22 mouse cellular contexts compared by ENCODE assay signal in the genomic region with DNA sequence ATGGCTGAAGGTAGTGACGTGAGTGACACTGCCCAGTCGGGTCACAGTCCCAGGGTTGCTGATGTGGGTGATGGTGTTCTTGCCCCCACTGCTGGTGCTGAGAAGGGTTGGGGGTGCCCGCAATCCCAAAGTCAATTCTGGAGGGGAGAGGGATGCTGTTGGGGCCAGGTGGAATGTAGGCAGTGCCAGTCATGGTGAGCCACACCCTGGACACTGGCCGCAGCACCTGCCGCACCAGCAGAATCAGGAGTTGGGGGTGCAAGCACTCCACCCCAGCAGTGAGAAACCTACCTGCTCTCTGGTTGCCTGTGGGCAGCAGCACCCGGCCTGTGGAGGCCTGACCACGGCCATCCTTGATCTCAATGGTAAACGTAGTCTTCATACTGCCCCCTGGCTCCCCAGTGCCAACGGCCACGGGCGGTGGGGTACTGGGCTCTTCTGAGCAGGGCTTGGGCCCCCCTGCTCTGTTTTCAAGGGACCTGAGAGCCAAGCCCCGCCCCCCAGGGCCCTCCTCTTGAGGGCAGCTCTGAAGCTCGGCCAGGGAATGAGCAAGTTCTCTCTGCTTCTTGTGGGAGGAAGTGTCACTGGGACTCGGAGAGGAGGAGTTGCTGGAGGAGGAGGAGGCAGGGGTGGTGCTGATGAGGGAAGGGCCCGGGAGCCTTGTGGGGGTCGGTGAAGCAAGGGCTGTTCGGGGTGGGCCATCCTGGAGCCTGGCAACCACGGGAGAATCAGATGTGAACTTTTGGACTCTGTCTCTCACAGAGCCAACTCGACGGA. TPM values are rescaled to one million over a fixed set of nuclear protein-coding genes. Genes with fewer than 3 reads are reported as not detected.
DNase-seq lines count a peak whose midpoint lies in the region; ATAC-seq and TF ChIP-seq lines count a peak whose summit lies in the region.
"Had no signal": no experiment of that assay in that cellular context is flagged by ENCODE, and none has a peak within 500 bp of the region (broad histone marks: within the 10 kb centered on the region; RNA-seq: fewer than 3 reads in every experiment).

No protein-coding gene starts in this region.

- WGBS in kidney, embryonic 16.5 days: 67% methylated on average over 20 of the region's 20 CpGs
- 75% methylated on average over 20 of the region's 20 CpGs for WGBS in small intestine, adult 2 months

- no peak overlapping the region for H3K4me3 ChIP-seq in gastrocnemius, adult 2 months
- no peak overlapping the region for H3K4me3 ChIP-seq in kidney, embryonic 16.5 days (ENCODE audit: low read length)
- H3K4me3 ChIP-seq in small intestine, adult 2 months (ENCODE audit: low read depth, low read length): peak overlapping the region; percentile 37
- H3K4me3 ChIP-seq: erythroblast, embryonic 14.5 days; hindbrain, embryonic 12.5 days; left cerebral cortex, adult 2 months; liver, embryonic 13.5 days had no signal

- H3K4me1 ChIP-seq in kidney, embryonic 16.5 days (ENCODE audit: insufficient read depth, low read length): no peaks in the 10 kb centered on the region
- no peaks in the 10 kb centered on the region for H3K4me1 ChIP-seq in small intestine, adult 2 months (ENCODE audit: control insufficient read depth, insufficient read depth, insufficient read length, low read length)
- H3K4me1 ChIP-seq: liver, embryonic 13.5 days had no signal

- peak; percentile 44 for DNase-seq in gastrocnemius, adult 2 months
- DNase-seq in gastrocnemius, postnatal 25 days: no peak
- no peak for DNase-seq in kidney, adult 9 months
- DNase-seq in kidney, postnatal 10 days: peak; percentile 62
- DNase-seq in layer of hippocampus, adult 18-20 months (ENCODE audit: low spot score in 2 of 2): no peak
- DNase-seq: adrenal gland, postnatal 14 days; liver, embryonic 13.5 days; right cerebral cortex, adult 18-20 months; thymus, postnatal 25 days had no signal

- intact Hi-C loops in gastrocnemius, adult 2 months (cut with DNase I): no loop called here

- no peak for TF ChIP-seq POLR2A in small intestine, adult 2 months (IDR thresholded peaks at IDR 0.05; ENCODE audit: low read depth, low read length)

- H3K27me3 ChIP-seq in kidney, embryonic 16.5 days (ENCODE audit: insufficient read depth, low read length): no peaks in the 10 kb centered on the region
- no peaks in the 10 kb centered on the region for H3K27me3 ChIP-seq in small intestine, adult 2 months (ENCODE audit: control insufficient read depth, insufficient read depth, low read length)
- H3K27me3 ChIP-seq: hindbrain, embryonic 12.5 days; liver, embryonic 13.5 days; Patski had no signal

- H3K9ac ChIP-seq in kidney, embryonic 16.5 days (replicated peaks; ENCODE audit: low read length): no peak overlapping the region
- H3K9ac ChIP-seq: hindbrain, embryonic 12.5 days; liver, embryonic 13.5 days had no signal

- no peak overlapping the region for H3K4me2 ChIP-seq in kidney, embryonic 16.5 days (replicated peaks; ENCODE audit: low read depth, low read length)
- H3K4me2 ChIP-seq: hindbrain, embryonic 12.5 days; liver, embryonic 13.5 days had no signal

- ATAC-seq in kidney, embryonic 16.5 days (ENCODE audit: low FRiP score, low TSS enrichment): peak; percentile 43; the same call in 1 of the 2 replicates
- ATAC-seq: activated CD4-positive, CD25-positive, alpha-beta regulatory T cell, adult 4 months; forebrain, embryonic 14.5 days; inflammation-experienced regulatory T-cells, adult 6 months; lung, postnatal 0 days; midbrain, embryonic 16.5 days; Patski had no signal

- H3K36me3 ChIP-seq in kidney, embryonic 16.5 days (ENCODE audit: insufficient read depth, low read length): peaks cover 90% of the 10 kb centered on the region
- peaks cover 69% of the 10 kb centered on the region for H3K36me3 ChIP-seq in small intestine, adult 2 months (ENCODE audit: control insufficient read depth, insufficient read depth, low read length)

- no peak for TF ChIP-seq CTCF in gastrocnemius, adult 2 months (IDR thresholded peaks at IDR 0.05)
- TF ChIP-seq CTCF in small intestine, adult 2 months (IDR thresholded peaks at IDR 0.05; ENCODE audit: extremely low read depth, insufficient read length, insufficient replicate concordance, low read depth, low read length): no peak

- H3K9me3 ChIP-seq in kidney, embryonic 16.5 days (ENCODE audit: low read length): no peaks in the 10 kb centered on the region
- H3K9me3 ChIP-seq: hindbrain, embryonic 12.5 days; liver, embryonic 13.5 days had no signal

- H3K27ac ChIP-seq in gastrocnemius, adult 2 months: peak overlapping the region; percentile 91
- H3K27ac ChIP-seq in kidney, embryonic 16.5 days (ENCODE audit: low read length): no peak overlapping the region
- H3K27ac ChIP-seq in small intestine, adult 2 months (ENCODE audit: insufficient read depth, low read depth, low read length): peak overlapping the region; percentile 36
- H3K27ac ChIP-seq: hindbrain, embryonic 12.5 days; left cerebral cortex, adult 2 months; liver, embryonic 13.5 days had no signal

RNA-seq across cellular contexts. Expression of gene Smtn, which starts 10.7 kb away (rescaled TPM):
- 100 to 1,000 TPM in 1 of 2 experiments, 10 to 100 TPM in 1; 70.3 to 119 TPM for total RNA-seq in gastrocnemius, adult 2 months (2021)
- total RNA-seq in gastrocnemius, postnatal 25 days (2021): 10 to 100 TPM; 80.8 to 97.3 TPM
- 110 and 116 TPM in 2 replicates for polyA plus RNA-seq in kidney, embryonic 16.5 days (2015; fragmentation: Nextera tagmentation; extraction: Ambion mirVana)
- 46.4 and 54.0 TPM in 2 replicates for polyA plus RNA-seq in small intestine, adult 2 months (2012; rRNA removed)
- total RNA-seq in layer of hippocampus, adult 18-20 months (2021): 1 to 10 TPM; 7.7 to 8.2 TPM

RNA-seq across cellular contexts. Expression of gene Selenom, which starts 15.2 kb away (rescaled TPM):
- total RNA-seq in gastrocnemius, adult 2 months (2021): 10 to 100 TPM; 11.6 to 17.5 TPM
- 10 to 100 TPM; 15.1 to 19.6 TPM for total RNA-seq in gastrocnemius, postnatal 25 days (2021)
- 113 and 114 TPM in 2 replicates for polyA plus RNA-seq in kidney, embryonic 16.5 days (2015; fragmentation: Nextera tagmentation; extraction: Ambion mirVana)
- 107 and 174 TPM in 2 replicates for polyA plus RNA-seq in small intestine, adult 2 months (2012; rRNA removed)
- 100 to 1,000 TPM; 194 to 199 TPM for total RNA-seq in layer of hippocampus, adult 18-20 months (2021)
- total RNA-seq: megakaryocyte-erythroid progenitor cell, adult 5-6 weeks had no signal

RNA-seq across cellular contexts. Expression of gene Inpp5j, which starts 25.0 kb away (rescaled TPM):
- total RNA-seq in gastrocnemius, adult 2 months (2021): 1 to 10 TPM; 2.3 to 5.7 TPM
- total RNA-seq in gastrocnemius, postnatal 25 days (2021): 1 to 10 TPM; 5.6 TPM
- 2.8 and 3.1 TPM in 2 replicates for polyA plus RNA-seq in kidney, embryonic 16.5 days (2015; fragmentation: Nextera tagmentation; extraction: Ambion mirVana)
- polyA plus RNA-seq in small intestine, adult 2 months (2012; rRNA removed): 12.9 and 22.5 TPM in 2 replicates
- total RNA-seq in layer of hippocampus, adult 18-20 months (2021): 10 to 100 TPM; 79.2 to 82.5 TPM
- total RNA-seq: common myeloid progenitor, adult 5-6 weeks; megakaryocyte-erythroid progenitor cell, adult 5-6 weeks had no signal
- polyA plus RNA-seq: activated CD4-positive, CD25-positive, alpha-beta regulatory T cell, adult 4 months; erythroblast, embryonic 14.5 days; inflammation-experienced regulatory T-cells, adult 6 months had no signal

RNA-seq across cellular contexts. Expression of gene Pla2g3, which starts 41.6 kb away (rescaled TPM):
- total RNA-seq in gastrocnemius, adult 2 months (2021): not detected
- not detected for total RNA-seq in gastrocnemius, postnatal 25 days (2021)
- 0.32 and 0.56 TPM in 2 replicates for polyA plus RNA-seq in kidney, embryonic 16.5 days (2015; fragmentation: Nextera tagmentation; extraction: Ambion mirVana)
- polyA plus RNA-seq in small intestine, adult 2 months (2012; rRNA removed): 0.18 and 0.48 TPM in 2 replicates
- total RNA-seq in layer of hippocampus, adult 18-20 months (2021): 1 to 10 TPM; 2.3 to 2.9 TPM
- total RNA-seq: common myeloid progenitor, adult 5-6 weeks had no signal
- polyA plus RNA-seq: erythroblast, embryonic 14.5 days had no signal

Comparison
In these comparisons a context has a peak if more than half of its experiments do, and no peak if none do; other contexts are left out.
1. DNase-seq: peak in gastrocnemius, adult 2 months (single experiment) and kidney, postnatal 10 days (single experiment); none in gastrocnemius, postnatal 25 days (single experiment), kidney, adult 9 months (single experiment) and layer of hippocampus, adult 18-20 months (0 of 2).
2. RNA of gene Smtn, which starts 10.7 kb away (total RNA-seq): 70.3 to 119 TPM in gastrocnemius, adult 2 months and 80.8 to 97.3 TPM in gastrocnemius, postnatal 25 days; 7.7 to 8.2 TPM in layer of hippocampus, adult 18-20 months; every median in the first group is over 4 times any median in the second.
3. RNA of gene Selenom, which starts 15.2 kb away (total RNA-seq): 194 to 199 TPM in layer of hippocampus, adult 18-20 months; 15.1 to 19.6 TPM in gastrocnemius, postnatal 25 days and 11.6 to 17.5 TPM in gastrocnemius, adult 2 months; every median in the first group is over 4 times any median in the second.
4. RNA of gene Inpp5j, which starts 25.0 kb away (total RNA-seq): 79.2 to 82.5 TPM in layer of hippocampus, adult 18-20 months; 2.3 to 5.7 TPM in gastrocnemius, adult 2 months and 5.6 TPM in gastrocnemius, postnatal 25 days; every median in the first group is over 10 times any median in the second.